ENCODE assay signal across 11 mouse cellular contexts in the genomic region with DNA sequence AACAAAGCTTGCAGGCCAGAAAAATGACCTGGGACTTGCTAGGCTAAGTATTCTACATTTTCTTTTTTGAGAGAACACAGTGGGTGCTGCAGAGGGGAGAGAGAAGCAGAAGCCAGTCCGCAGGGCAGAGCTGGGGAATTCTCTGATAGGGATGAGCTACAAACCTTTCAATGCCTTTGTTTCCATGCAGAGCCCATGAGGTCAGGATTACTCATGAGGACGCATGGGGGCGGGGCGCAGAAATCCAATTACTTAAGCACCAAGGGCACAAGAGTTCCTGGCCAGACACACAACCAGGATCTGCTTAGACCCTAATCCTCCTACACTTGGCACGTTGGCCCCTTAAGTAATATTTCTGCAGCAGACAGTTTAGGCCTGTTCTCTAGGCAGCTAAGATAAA. TPM values are rescaled to one million over a fixed set of nuclear protein-coding genes. Genes with fewer than 3 reads are reported as not detected.
DNase-seq lines count a peak whose midpoint lies in the region; ATAC-seq and TF ChIP-seq lines count a peak whose summit lies in the region.
"Had no signal": no experiment of that assay in that cellular context is flagged by ENCODE, and none has a peak within 500 bp of the region (broad histone marks: within the 10 kb centered on the region; RNA-seq: fewer than 3 reads in every experiment).

No protein-coding gene starts in this region.

- H3K9me3 ChIP-seq in hindbrain, postnatal 0 days (ENCODE audit: low read length): no peaks in the 10 kb centered on the region
- H3K9me3 ChIP-seq: heart, embryonic 15.5 days had no signal

- 25% methylated on average over 5 of the region's 5 CpGs for WGBS in hindbrain, postnatal 0 days

- no peak for ATAC-seq in hindbrain, postnatal 0 days
- ATAC-seq in monocyte, adult 5-6 weeks (replicated peaks; ENCODE audit: insufficient number of reproducible peaks, low FRiP score, low TSS enrichment, poor library complexity, severe bottlenecking): no peak

- no peaks in the 10 kb centered on the region for H3K36me3 ChIP-seq in hindbrain, postnatal 0 days (ENCODE audit: insufficient read depth, low read length)
- H3K36me3 ChIP-seq: heart, embryonic 15.5 days had no signal

- peak overlapping the region; percentile 45; the same call in 1 of the 2 replicates for H3K27ac ChIP-seq in hindbrain, postnatal 0 days
- H3K27ac ChIP-seq: heart, embryonic 15.5 days had no signal

- intact Hi-C loops in gastrocnemius, postnatal 36 days (cut with DNase I): loop anchor here (1.0 kb wide), 1 partner anchor 46 kb away; no protein-coding TSS in a partner anchor

- H3K4me1 ChIP-seq in hindbrain, postnatal 0 days (ENCODE audit: insufficient read depth, low read length): peaks cover 26% of the 10 kb centered on the region

- peak; percentile 70 for DNase-seq in embryo, embryonic 10 days (ENCODE audit: low spot score)
- DNase-seq in embryo, embryonic 9.5 days (ENCODE audit: extremely low spot score): no peak
- peak; percentile 50 for DNase-seq in urinary bladder, postnatal 25 days (ENCODE audit: low spot score)
- DNase-seq in urinary bladder, postnatal 10 days (ENCODE audit: low spot score): no peak
- DNase-seq in hindbrain, postnatal 0 days (ENCODE audit: low spot score): peak; percentile 40
- no peak for DNase-seq in spleen, postnatal 4 days (ENCODE audit: low spot score in 2 of 2)
- no peak for DNase-seq in gastrocnemius, postnatal 36 days
- DNase-seq: lung, embryonic 14.5 days; right cerebral cortex, adult 18-20 months had no signal

- no peak overlapping the region for H3K4me3 ChIP-seq in hindbrain, postnatal 0 days (ENCODE audit: low read length)
- H3K4me3 ChIP-seq: heart, embryonic 15.5 days had no signal

- TF ChIP-seq CTCF in hindbrain, postnatal 0 days (IDR thresholded peaks at IDR 0.05; ENCODE audit: low read depth): no peak

- no peak overlapping the region for H3K9ac ChIP-seq in hindbrain, postnatal 0 days (replicated peaks; ENCODE audit: low read length)
- H3K9ac ChIP-seq: heart, embryonic 15.5 days; lung, embryonic 14.5 days had no signal

- H3K4me2 ChIP-seq in hindbrain, postnatal 0 days (ENCODE audit: low read depth, low read length): no peak overlapping the region
- H3K4me2 ChIP-seq: heart, embryonic 15.5 days; lung, embryonic 14.5 days had no signal

- H3K27me3 ChIP-seq in hindbrain, postnatal 0 days (ENCODE audit: insufficient read depth, low read length): no peaks in the 10 kb centered on the region
- H3K27me3 ChIP-seq: heart, embryonic 15.5 days had no signal

RNA-seq across cellular contexts. Expression of gene Tet3, which starts 23.7 kb away (rescaled TPM):
- total RNA-seq in hindbrain, postnatal 0 days (2014; rRNA removed): 30.8 and 34.8 TPM in 2 replicates
- 38.0 and 41.9 TPM in 2 replicates for polyA plus RNA-seq in hindbrain, postnatal 0 days (2015; fragmentation: Nextera tagmentation; extraction: Ambion mirVana)
- 11.6 to 26.4 TPM (median 11.9 TPM) in 3 replicates for total RNA-seq in monocyte, adult 5-6 weeks (2017)
- 10 to 100 TPM; 21.1 to 23.7 TPM for total RNA-seq in gastrocnemius, postnatal 36 days (2021)

Comparison
In these comparisons a context has a peak if more than half of its experiments do, and no peak if none do; other contexts are left out.
1. DNase-seq: peak in embryo, embryonic 10 days (single experiment), urinary bladder, postnatal 25 days (single experiment) and hindbrain, postnatal 0 days (single experiment); none in embryo, embryonic 9.5 days (single experiment), urinary bladder, postnatal 10 days (single experiment), spleen, postnatal 4 days (0 of 2) and gastrocnemius, postnatal 36 days (0 of 2).